Mouse (Mus musculus) MEL (cell line): ENCODE data around the gene Pdcd2. TPM values are rescaled to one million over a fixed set of nuclear protein-coding genes. Genes with fewer than 3 reads are reported as not detected.
A peak's percentile ranks its signal among the peaks of the same experiment; 100 is the strongest.

ENCODE experiments used
- DNase-seq: peaks from one replicate; pipeline ENCODE4 v3.0.0; 2011; ENCODE audit warnings: low read depth, low spot score
- H3K27ac ChIP-seq: 2 replicates; pipeline ENCODE4 v1.5.1; 2012; ENCODE audit warnings: low read depth, mild to moderate bottlenecking, control low read depth, low read length, moderate library complexity; ENCODE audit not compliant: control insufficient read depth
- H3K27me3 ChIP-seq, 2 experiments: fragments of 150-350 bp in 1 of 2; sonication (generic) in 1 of 2; 2 replicates each; pipeline ENCODE4 v1.6.1; 2012; ENCODE audit warnings: low read length in 2 of 2, mild to moderate bottlenecking in 2 of 2, improper control_type of control experiment in 1 of 2, moderate library complexity in 1 of 2; ENCODE audit not compliant: insufficient read depth in 2 of 2, control insufficient read depth in 1 of 2
- H3K36me3 ChIP-seq, 2 experiments: 2 replicates each; pipeline ENCODE4 v1.6.1; 2012 to 2014; ENCODE audit warnings: low read length in 2 of 2, improper control_type of control experiment in 1 of 2, inconsistent platforms in 1 of 2, mild to moderate bottlenecking in 1 of 2; ENCODE audit not compliant: insufficient read depth in 2 of 2, control insufficient read depth in 1 of 2
- H3K4me1 ChIP-seq, 2 experiments: fragments of 150-350 bp in 1 of 2; sonication (generic) in 1 of 2; 2 replicates each; pipeline ENCODE4 v1.6.1; 2012; ENCODE audit warnings: low read length in 2 of 2, improper control_type of control experiment in 1 of 2, mild to moderate bottlenecking in 1 of 2; ENCODE audit not compliant: insufficient read depth in 2 of 2, control insufficient read depth in 1 of 2
- H3K4me3 ChIP-seq, 2 experiments: fragments of 150-350 bp in 1 of 2; sonication (generic) in 1 of 2; 2 replicates each; pipeline ENCODE4 v1.5.1; 2012; ENCODE audit warnings: low read depth in 2 of 2, low read length in 2 of 2, mild to moderate bottlenecking in 2 of 2, moderate library complexity in 2 of 2, control low read depth in 1 of 2, improper control_type of control experiment in 1 of 2; ENCODE audit not compliant: control insufficient read depth in 1 of 2, insufficient read depth in 1 of 2
- H3K79me2 ChIP-seq: 2 replicates; pipeline ENCODE4 v1.6.1; 2012; ENCODE audit warnings: mild to moderate bottlenecking, low read length, moderate library complexity; ENCODE audit not compliant: control insufficient read depth, poor library complexity, insufficient read depth
- H3K9ac ChIP-seq: 2 replicates; pipeline ENCODE4 v1.6.1; 2012; ENCODE audit warnings: low read depth, mild to moderate bottlenecking, control low read depth, low read length, moderate library complexity; ENCODE audit not compliant: control insufficient read depth, poor library complexity, severe bottlenecking
- H3K9me3 ChIP-seq: fragments of 150-350 bp; sonication (generic); replicated peaks from 2 replicates; pipeline ENCODE4 v1.6.1; 2012; ENCODE audit warnings: mild to moderate bottlenecking, low read length, improper control_type of control experiment, moderate library complexity; ENCODE audit not compliant: insufficient read depth
- BHLHE40 ChIP-seq: IDR thresholded peaks from 2 replicates; pipeline ENCODE4 v1.6.1; 2012; ENCODE audit warnings: low read depth, mild to moderate bottlenecking, inconsistent platforms, low read length, improper control_type of control experiment, borderline replicate concordance
- CHD1 ChIP-seq: IDR thresholded peaks from 2 replicates; pipeline ENCODE4 v1.6.1; 2012; ENCODE audit warnings: low read depth, mild to moderate bottlenecking, inconsistent platforms, low read length, improper control_type of control experiment
- CTCF ChIP-seq, 3 experiments: IDR thresholded peaks in 2 of 3; conservative IDR thresholded peaks in 1 of 3; 2 replicates each; pipeline ENCODE4 v1.5.1; 2011 to 2012; ENCODE audit warnings: low read length in 3 of 3, low read depth in 2 of 3, mild to moderate bottlenecking in 2 of 3, improper control_type of control experiment in 1 of 3, inconsistent platforms in 1 of 3, mixed read lengths in 1 of 3, moderate library complexity in 1 of 3; ENCODE audit not compliant: control insufficient read depth in 1 of 3, insufficient read depth in 1 of 3, poor library complexity in 1 of 3, severe bottlenecking in 1 of 3
- E2F4 ChIP-seq: IDR thresholded peaks from 2 replicates; pipeline ENCODE4 v1.6.1; 2011; ENCODE audit warnings: low read depth, low read length, improper control_type of control experiment, borderline replicate concordance
- ELF1 ChIP-seq: IDR thresholded peaks from 2 replicates; pipeline ENCODE4 v1.6.1; 2014; ENCODE audit warnings: low read depth, mild to moderate bottlenecking, inconsistent platforms, low read length, improper control_type of control experiment, moderate library complexity
- EP300 ChIP-seq, 2 experiments: IDR thresholded peaks; 2 replicates each; pipeline ENCODE4 v1.6.1; 2011; ENCODE audit warnings: improper control_type of control experiment in 2 of 2, low read length in 2 of 2, low read depth in 1 of 2, mild to moderate bottlenecking in 1 of 2
- ETS1 ChIP-seq: IDR thresholded peaks from 2 replicates; pipeline ENCODE4 v1.6.1; 2012; ENCODE audit warnings: low read depth, mild to moderate bottlenecking, inconsistent platforms, low read length, improper control_type of control experiment, moderate library complexity
- GABPA ChIP-seq: IDR thresholded peaks from 2 replicates; pipeline ENCODE4 v1.6.1; 2012; ENCODE audit warnings: low read depth, mild to moderate bottlenecking, inconsistent platforms, low read length, improper control_type of control experiment, moderate library complexity
- GATA1 ChIP-seq: IDR thresholded peaks from 2 replicates; pipeline ENCODE4 v1.6.1; 2011; ENCODE audit warnings: low read depth, low read length, improper control_type of control experiment
- HCFC1 ChIP-seq: IDR thresholded peaks from 2 replicates; pipeline ENCODE4 v1.6.1; 2012; ENCODE audit warnings: low read depth, mild to moderate bottlenecking, inconsistent platforms, low read length, improper control_type of control experiment, moderate library complexity
- JUND ChIP-seq: IDR thresholded peaks from 2 replicates; pipeline ENCODE4 v1.6.1; 2011; ENCODE audit warnings: low read depth, mild to moderate bottlenecking, improper control_type of control experiment, low read length
- KAT2A ChIP-seq: conservative IDR thresholded peaks from 2 replicates; pipeline ENCODE4 v1.6.1; 2012; ENCODE audit warnings: low read depth, low read length, improper control_type of control experiment, inconsistent platforms
- MAFK ChIP-seq: IDR thresholded peaks from 2 replicates; pipeline ENCODE4 v1.6.1; 2011; ENCODE audit warnings: low read depth, mild to moderate bottlenecking, low read length, improper control_type of control experiment, borderline replicate concordance
- MAX ChIP-seq: IDR thresholded peaks from 2 replicates; pipeline ENCODE4 v1.6.1; 2011; ENCODE audit warnings: low read length, improper control_type of control experiment
- MAZ ChIP-seq: IDR thresholded peaks from 2 replicates; pipeline ENCODE4 v1.6.1; 2012; ENCODE audit warnings: low read depth, mild to moderate bottlenecking, inconsistent platforms, low read length, improper control_type of control experiment
- MEF2A ChIP-seq: IDR thresholded peaks from 2 replicates; pipeline ENCODE4 v1.6.1; 2014; ENCODE audit warnings: low read depth, mild to moderate bottlenecking, inconsistent platforms, low read length, improper control_type of control experiment; ENCODE audit not compliant: poor library complexity, insufficient replicate concordance, severe bottlenecking; ENCODE audit errors: extremely low read depth
- MXI1 ChIP-seq: IDR thresholded peaks from 2 replicates; pipeline ENCODE4 v1.6.1; 2011; ENCODE audit warnings: mild to moderate bottlenecking, low read depth, low read length, improper control_type of control experiment
- MYB ChIP-seq: IDR thresholded peaks from 2 replicates; pipeline ENCODE4 v1.6.1; 2011; ENCODE audit warnings: mild to moderate bottlenecking, low read depth, low read length, improper control_type of control experiment
- MYC ChIP-seq: IDR thresholded peaks from 2 replicates; pipeline ENCODE4 v1.6.1; 2011; ENCODE audit warnings: low read depth, mild to moderate bottlenecking, low read length, improper control_type of control experiment, moderate library complexity
- NELFE ChIP-seq: IDR thresholded peaks from 2 replicates; pipeline ENCODE4 v1.6.1; 2011; ENCODE audit warnings: low read depth, low read length, improper control_type of control experiment
- POLR2AphosphoS2 ChIP-seq: IDR thresholded peaks from 2 replicates; pipeline ENCODE4 v1.6.1; 2011; ENCODE audit warnings: low read length, improper control_type of control experiment
- RAD21 ChIP-seq: IDR thresholded peaks from 2 replicates; pipeline ENCODE4 v1.6.1; 2011; ENCODE audit warnings: mild to moderate bottlenecking, low read depth, low read length, improper control_type of control experiment
- RCOR1 ChIP-seq: IDR thresholded peaks from 2 replicates; pipeline ENCODE4 v1.6.1; 2012; ENCODE audit warnings: low read depth, mild to moderate bottlenecking, inconsistent platforms, low read length, improper control_type of control experiment
- SIN3A ChIP-seq: IDR thresholded peaks from 2 replicates; pipeline ENCODE4 v1.6.1; 2012; ENCODE audit warnings: low read length, improper control_type of control experiment, inconsistent platforms
- SMC3 ChIP-seq: IDR thresholded peaks from 2 replicates; pipeline ENCODE4 v1.6.1; 2011; ENCODE audit warnings: low read depth, low read length, improper control_type of control experiment
- TAL1 ChIP-seq: IDR thresholded peaks from 2 replicates; pipeline ENCODE4 v1.6.1; 2012; ENCODE audit warnings: mild to moderate bottlenecking, inconsistent platforms, low read length, moderate library complexity, mixed read lengths
- TBP ChIP-seq: IDR thresholded peaks from 2 replicates; pipeline ENCODE4 v1.8.0; 2011; ENCODE audit warnings: low read depth, low read length, improper control_type of control experiment
- UBTF ChIP-seq: IDR thresholded peaks from 2 replicates; pipeline ENCODE4 v1.6.1; 2012; ENCODE audit warnings: low read depth, mild to moderate bottlenecking, inconsistent platforms, low read length, improper control_type of control experiment, moderate library complexity, borderline replicate concordance; ENCODE audit not compliant: insufficient read depth
- USF1 ChIP-seq: IDR thresholded peaks from 2 replicates; pipeline ENCODE4 v1.6.1; 2014; ENCODE audit warnings: low read depth, mild to moderate bottlenecking, inconsistent platforms, low read length, improper control_type of control experiment, moderate library complexity
- USF2 ChIP-seq, 2 experiments: IDR thresholded peaks; 2 replicates each; pipeline ENCODE4 v1.6.1; 2011 to 2012; ENCODE audit warnings: improper control_type of control experiment in 2 of 2, low read length in 2 of 2, borderline replicate concordance in 1 of 2, inconsistent platforms in 1 of 2, low read depth in 1 of 2, mild to moderate bottlenecking in 1 of 2; ENCODE audit not compliant: insufficient read depth in 1 of 2
- ZC3H11A ChIP-seq: IDR thresholded peaks from 2 replicates; pipeline ENCODE4 v1.6.1; 2012; ENCODE audit warnings: low read depth, mild to moderate bottlenecking, inconsistent platforms, low read length, improper control_type of control experiment
- ZKSCAN1 ChIP-seq: IDR thresholded peaks from 2 replicates; pipeline ENCODE4 v1.6.1; 2012; ENCODE audit warnings: low read depth, mild to moderate bottlenecking, inconsistent platforms, low read length, improper control_type of control experiment, moderate library complexity
- ZMIZ1 ChIP-seq: IDR thresholded peaks from 2 replicates; pipeline ENCODE4 v1.6.1; 2012; ENCODE audit warnings: low read depth, mild to moderate bottlenecking, inconsistent platforms, low read length, improper control_type of control experiment, moderate library complexity
- ZNF384 ChIP-seq: IDR thresholded peaks from 2 replicates; pipeline ENCODE4 v1.6.1; 2012; ENCODE audit warnings: low read depth, mild to moderate bottlenecking, inconsistent platforms, low read length, improper control_type of control experiment
- polyA plus RNA-seq, 2 experiments: library from polyadenylated mRNA; stranded (reverse) in 1 of 2; unstranded in 1 of 2; fragments of >175 nt in 1 of 2; fragments of >200 nt in 1 of 2; gene quantifications; 2 replicates each; pipeline versions ENCODE4 v1.2.1 to v1.2.4; 2012; ENCODE audit warnings: low replicate concordance in 2 of 2, low read depth in 1 of 2; ENCODE audit not compliant: insufficient read length in 2 of 2, insufficient read depth in 1 of 2, missing spikeins in 1 of 2
- total RNA-seq: library from RNA; depleted of rRNA; stranded (reverse); fragments of 300-350 nt; gene quantifications from 2 replicates; pipeline ENCODE4 v1.2.3, GENCODE M21; 2012; rRNA removed

The Pdcd2 gene
- total RNA-seq (106 and 109 TPM in 2 replicates), polyA plus RNA-seq (100 to 1,000 TPM in 1 of 2 experiments, not detected in 1; 110 TPM)

DNA sequence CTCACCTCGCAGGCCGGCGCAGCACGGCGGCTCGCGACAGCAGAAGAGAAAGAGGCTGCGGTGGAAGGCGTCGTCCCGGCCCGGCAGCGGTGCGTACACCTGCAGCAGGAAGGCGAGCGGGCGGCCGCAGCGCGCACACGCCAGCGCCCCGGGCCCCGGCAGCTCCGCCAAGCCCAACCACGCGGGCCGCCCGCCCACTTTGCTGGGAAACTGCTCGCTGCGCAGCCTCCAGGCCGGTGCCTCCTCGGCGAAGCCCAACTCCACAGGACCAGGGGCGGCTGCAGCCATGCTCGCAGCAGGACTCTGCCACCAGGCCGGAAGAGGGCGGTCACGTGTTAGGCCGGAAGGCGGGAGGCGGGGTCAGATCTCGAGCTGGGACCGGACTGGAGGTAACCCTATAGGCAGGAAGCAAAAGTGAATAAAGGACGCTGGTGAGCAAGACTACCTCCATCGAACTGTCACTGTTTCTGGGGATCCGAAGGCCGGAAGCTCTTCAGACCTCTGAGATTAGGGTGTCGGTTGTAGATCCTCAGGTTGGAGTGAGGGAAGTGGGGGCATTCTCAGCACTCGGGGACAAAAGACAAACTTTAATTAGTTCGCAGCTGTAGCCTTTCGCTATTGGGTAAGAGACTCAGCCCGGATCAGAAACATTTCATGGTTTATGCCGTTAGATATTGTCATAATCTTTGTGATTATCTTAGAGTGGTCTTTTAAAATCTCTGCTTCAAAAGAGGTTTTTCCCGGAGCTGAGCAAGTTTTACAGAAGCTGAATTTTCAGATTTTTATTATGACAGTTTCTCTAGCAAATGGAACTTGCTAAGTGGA is at the start of gene Pdcd2:
TSS of gene Pdcd2 (minus strand) at position 316 of the 825 bp plus-strand sequence.
- Histone ChIP-seq H3K27me3 (no peaks in the 10 kb centered on the region), H3K36me3 (peaks cover 22 to 49% of the 10 kb centered on the region in 2 experiments), H3K9me3 (no peaks in the 10 kb centered on the region), H3K27ac (peak within 1 kb of the TSS; percentile 97), H3K79me2 (peaks cover 18% of the 10 kb centered on the region), H3K9ac (peak within 1 kb of the TSS; percentile 83), H3K4me1 (peaks cover 24 to 29% of the 10 kb centered on the region in 2 experiments), H3K4me3 (peak within 1 kb of the TSS; percentile 66 to 99)
- peak; percentile 97 for DNase-seq
- TF ChIP-seq MAFK (no peak), HCFC1 (peak; percentile 82), JUND (no peak), MYC (peak; percentile 64; the same call in 1 of the 2 replicates), USF1 (peak; percentile 96), KAT2A (0 out of 2 replicates have a peak, but pooled peaks have one; percentile 10), USF2 (IDR thresholded peaks at IDR 0.05; ENCODE audit: borderline replicate concordance in 1 of 2, insufficient read depth in 1 of 2, low read depth in 1 of 2, low read length in 2 of 2) (peak; percentile 22 to 78; a peak in 2 of 4 replicates), TAL1 (no peak), MAX (peak; percentile 94), SIN3A (peak; percentile 72), MEF2A (no peak), GABPA (no peak), SMC3 (no peak), E2F4 (no peak), RCOR1 (no peak), MYB (0 out of 2 replicates have a peak, but pooled peaks have one; percentile 11), ZNF384 (no peak), ETS1 (no peak), BHLHE40 (peak; percentile 87; the same call in 1 of the 2 replicates), ZKSCAN1 (no peak), CTCF (IDR thresholded peaks at IDR 0.05 in 2 of 3, conservative IDR thresholded peaks at IDR 0.05 in 1 of 3; ENCODE audit: control insufficient read depth in 1 of 3, insufficient read depth in 1 of 3, low read depth in 2 of 3, low read length in 3 of 3, poor library complexity in 1 of 3, severe bottlenecking in 1 of 3) (no peak; a peak in 1 of 6 replicates), POLR2AphosphoS2 (peak; percentile 92; the same call in 1 of the 2 replicates), MXI1 (peak; percentile 88; the same call in 1 of the 2 replicates), CHD1 (no peak), ELF1 (peak; percentile 87), NELFE (peak; percentile 94), MAZ (no peak; the same call in 1 of the 2 replicates), TBP (peak; percentile 96), ZC3H11A (no peak), EP300 (IDR thresholded peaks at IDR 0.05; ENCODE audit: low read depth in 1 of 2, low read length in 2 of 2) (no peak), GATA1 (peak; percentile 28; the same call in 1 of the 2 replicates), RAD21 (no peak), UBTF (no peak), ZMIZ1 (peak; percentile 88; the same call in 1 of the 2 replicates)
